Mouse (Mus musculus) liver (tissue): ENCODE data around the gene Prkd2.

Experiments
- DNase-seq: peaks from one replicate; pipeline ENCODE4 v3.0.0-alpha.2; 2020; ENCODE audit warnings: mixed read lengths

Gene Prkd2

DNA sequence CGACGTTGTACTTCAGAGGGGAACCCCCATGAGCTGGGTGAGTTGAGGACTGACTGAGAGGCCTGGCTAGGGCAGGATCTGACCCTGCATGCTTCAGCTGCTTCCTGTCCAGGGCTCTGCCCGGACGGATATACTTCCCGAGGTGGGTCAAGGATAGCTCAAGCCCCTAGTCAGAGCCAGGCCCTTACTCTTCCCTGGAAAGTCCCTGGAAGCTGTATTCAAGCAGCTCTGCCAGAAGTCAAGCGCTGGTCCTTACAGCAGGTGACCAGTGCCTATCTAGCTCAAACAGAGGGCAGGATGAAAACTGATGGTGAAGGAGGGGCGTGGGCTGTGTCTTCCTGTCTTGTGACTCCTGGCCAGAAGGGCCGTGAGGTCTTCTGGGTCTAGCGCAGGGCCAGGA lies 12.3 kb upstream of the Prkd2 start:
- no peak for DNase-seq

- no peak for DNase-seq
Measured at GRCm38 (mm10) chr7:16837916-16838803, 4.5 kb upstream of the Prkd2 start.

DNA sequence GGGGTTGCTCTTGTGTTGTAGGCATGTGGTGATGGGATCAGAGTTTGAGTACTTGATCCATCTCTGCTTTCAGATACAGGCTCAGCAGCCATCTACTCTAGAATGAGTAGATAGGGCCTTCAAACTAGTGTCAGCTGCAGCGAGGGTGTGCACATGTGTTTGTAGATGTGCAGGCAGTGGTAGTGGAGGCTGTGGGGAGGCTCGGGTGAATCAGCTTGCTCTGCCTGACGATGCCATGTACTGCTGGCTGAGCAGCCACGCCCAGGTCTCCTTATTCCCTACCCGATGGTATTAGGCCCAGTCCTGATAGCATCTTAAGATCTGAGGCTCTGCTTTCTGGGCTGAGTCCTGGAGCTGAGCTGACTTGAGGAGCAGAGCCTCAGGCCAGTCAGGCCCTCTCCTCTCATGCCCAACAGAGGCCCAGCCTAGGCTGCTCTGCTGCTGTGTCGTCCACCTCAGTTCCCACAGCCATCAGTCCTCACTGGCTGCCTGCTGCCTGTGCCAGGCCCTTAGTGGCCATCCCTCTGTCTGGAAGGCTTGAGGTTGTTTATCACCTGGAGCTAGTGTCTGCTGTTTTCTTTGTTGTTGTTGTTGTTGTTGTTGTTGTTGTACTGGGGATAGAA lies 3.8 kb upstream of the Prkd2 start:
- no peak for DNase-seq

- DNase-seq = no peak
Measured at GRCm38 (mm10) chr7:16839427-16840108, 3.1 kb upstream of the Prkd2 start.

- DNase-seq = no peak
Measured at GRCm38 (mm10) chr7:16840109-16840491, 2.6 kb upstream of the Prkd2 start.

DNA sequence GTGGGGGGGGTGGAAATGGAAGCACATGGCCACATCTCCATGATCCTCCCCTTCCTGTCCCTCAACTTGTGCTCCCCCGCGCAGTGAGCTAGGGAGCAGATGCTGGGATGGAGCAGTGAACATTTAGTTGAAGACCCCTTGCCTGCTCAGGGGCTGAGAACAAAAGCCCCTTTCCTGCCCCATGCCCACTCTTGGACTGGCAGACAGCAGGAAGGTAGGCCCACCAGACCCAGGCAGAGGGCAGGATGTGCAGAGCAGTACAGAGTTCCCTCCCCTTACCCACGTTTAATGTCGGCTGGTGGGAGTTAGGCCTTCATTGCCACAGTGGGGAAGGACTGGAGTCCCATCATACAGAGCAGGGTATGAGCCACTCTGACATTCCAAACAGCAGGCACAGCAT lies 1.6 kb upstream of the Prkd2 start:
- DNase-seq = no peak

GRCm38 (mm10) chr7:16841561-16842560 lies 841 bp upstream of the Prkd2 start:
- peak; percentile 26 for DNase-seq

DNA sequence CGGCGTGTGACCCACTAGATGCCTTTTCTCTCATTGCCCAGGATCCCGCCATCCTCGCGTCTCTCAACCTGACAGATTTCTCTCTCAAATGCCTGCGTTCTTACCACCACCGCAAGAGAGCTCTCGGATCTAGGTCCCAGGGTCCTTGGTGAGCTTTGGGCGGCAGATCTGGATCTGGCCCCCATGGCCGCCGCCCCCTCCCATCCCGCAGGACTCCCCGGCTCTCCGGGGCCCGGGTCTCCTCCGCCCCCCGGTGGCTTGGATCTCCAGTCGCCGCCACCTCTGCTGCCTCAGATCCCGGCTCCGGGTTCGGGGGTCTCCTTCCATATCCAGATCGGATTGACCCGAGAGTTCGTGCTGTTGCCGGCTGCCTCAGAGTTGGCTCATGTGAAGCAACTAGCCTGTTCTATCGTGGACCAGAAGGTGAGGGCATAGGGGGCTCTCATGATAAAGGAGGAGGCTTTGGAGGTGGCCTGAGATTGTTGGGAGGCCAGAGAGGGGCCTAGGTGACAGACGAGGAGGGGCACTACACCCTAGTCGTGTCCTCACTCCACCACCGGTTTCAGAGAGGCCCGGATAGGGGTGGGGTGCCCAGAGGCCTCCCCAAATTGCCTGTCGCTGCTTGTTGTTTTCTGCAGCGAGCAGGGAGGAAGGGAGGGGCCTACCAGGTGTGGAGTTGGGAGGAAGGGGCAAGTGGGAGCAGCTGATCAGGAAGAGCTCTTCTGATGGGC lies 904 bp downstream of the Prkd2 start:
- peak; percentile 58 for DNase-seq

DNA sequence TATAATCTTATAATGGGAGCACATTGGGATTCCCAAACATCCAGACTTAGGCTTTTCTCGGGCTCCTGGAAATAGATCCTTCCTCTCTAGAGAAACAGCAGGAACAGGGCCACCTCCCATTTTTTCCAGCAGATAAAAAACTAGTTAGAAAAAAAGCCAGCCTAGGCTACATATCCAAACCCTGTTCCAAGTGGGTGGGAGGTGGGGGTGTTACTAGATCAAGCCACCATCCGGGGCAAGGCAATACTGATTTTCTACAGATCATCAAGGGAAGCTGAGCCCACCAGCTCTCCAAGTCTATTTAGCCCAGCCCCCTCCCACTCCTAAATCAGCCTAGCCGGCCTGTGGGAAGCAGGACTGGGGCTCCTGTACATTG lies 2.0 kb downstream of the Prkd2 start:
- DNase-seq = no peak

DNA sequence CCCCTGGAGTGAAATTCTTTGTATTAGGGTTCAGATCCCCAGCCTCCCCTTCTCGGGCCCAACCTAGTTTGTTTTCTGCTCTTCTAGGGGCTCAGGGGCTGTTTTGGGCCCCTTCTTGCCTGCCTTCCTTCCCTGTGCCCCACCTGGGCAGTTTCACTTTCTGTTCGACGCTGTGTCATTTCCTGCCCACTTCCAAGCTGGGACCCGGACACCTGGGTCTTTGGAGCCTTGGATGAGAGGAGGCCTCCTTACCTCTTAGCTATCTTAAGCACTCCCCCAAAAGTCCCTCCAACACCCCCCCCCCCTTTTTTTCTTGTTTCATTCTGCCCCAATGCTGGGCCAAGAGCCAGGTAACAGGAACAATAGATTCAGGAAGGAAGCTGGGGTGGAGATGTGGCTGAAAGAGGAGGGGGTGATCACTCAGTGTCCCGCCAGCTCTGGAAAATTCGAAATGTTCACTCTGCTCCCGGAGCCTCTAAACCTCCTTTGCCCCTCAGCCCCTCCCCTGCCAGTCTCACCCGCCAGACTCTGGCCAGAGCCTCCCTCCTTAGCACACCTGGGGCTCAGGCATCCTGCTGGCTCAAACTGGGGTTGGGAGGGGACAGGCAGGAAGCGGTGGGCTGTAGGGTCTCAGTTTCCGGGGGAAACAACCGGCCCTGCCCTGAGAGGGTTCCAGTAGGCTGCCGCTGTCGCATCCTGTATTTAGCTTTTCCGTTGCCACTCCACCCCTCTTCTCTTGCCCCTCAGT lies 2.5 kb downstream of the Prkd2 start:
- no peak for DNase-seq

- no peak for DNase-seq
Measured at GRCm38 (mm10) chr7:16845820-16846167, 3.1 kb downstream of the Prkd2 start.

- no peak for DNase-seq
Measured at GRCm38 (mm10) chr7:16846775-16847174, 4.1 kb downstream of the Prkd2 start.

DNA sequence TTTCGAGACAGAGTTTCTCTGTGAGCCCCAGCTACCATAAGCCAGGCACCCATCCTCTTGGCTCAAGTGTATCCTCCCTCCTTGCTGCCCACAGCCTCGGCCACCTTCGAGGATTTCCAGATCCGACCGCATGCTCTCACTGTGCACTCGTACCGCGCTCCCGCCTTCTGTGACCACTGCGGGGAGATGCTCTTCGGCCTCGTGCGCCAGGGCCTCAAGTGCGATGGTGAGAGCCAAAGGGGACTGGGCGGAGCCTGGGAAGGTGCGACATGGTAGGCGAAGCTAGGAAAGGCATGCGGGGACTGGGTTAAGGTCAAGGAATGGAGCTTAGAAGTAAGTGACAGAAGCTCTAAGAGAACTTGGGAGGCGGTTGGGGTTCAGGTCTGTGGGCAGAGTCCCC lies 4.8 kb downstream of the Prkd2 start:
- no peak for DNase-seq

DNA sequence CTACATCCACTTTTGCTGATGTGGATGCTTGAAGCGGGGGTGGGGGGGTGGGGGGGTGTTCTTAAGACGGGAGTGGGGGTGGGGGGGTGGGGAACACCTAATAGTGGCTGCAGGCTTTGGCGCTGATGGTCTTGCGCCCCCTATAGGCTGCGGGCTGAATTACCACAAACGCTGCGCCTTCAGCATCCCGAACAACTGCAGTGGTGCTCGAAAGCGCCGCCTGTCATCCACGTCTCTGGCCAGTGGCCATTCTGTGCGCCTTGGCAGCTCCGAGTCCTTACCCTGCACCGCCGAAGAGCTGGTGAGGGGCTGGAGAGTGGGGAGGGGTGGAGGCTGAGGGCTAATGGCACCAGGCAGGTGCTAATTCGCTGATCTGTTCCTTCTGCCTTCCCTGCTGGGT lies 5.9 kb downstream of the Prkd2 start:
- peak; percentile 52 for DNase-seq

DNA sequence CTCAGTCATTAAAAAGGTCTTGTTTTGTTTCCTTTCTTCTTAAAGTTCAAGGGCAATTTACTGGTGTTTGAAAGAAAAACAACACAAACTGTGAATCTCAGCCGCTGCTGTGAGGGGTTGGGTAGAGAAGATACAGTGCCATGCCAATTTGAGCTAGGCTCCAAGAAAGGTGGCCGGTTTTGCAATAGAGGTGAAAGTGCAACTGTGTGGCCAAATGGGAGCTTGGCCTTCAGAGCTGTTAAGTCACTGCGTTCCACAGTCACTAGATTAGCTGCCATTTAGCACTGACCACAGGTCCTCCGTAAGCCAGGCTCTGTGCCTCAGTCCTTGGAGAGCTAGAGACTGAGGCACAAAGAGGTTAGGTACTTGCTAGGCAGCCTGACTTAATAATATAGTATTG lies 8.9 kb downstream of the Prkd2 start:
- DNase-seq = no peak

- DNase-seq = no peak
Measured at GRCm38 (mm10) chr7:16853302-16853831, 10.7 kb downstream of the Prkd2 start.

- DNase-seq = peak; percentile 66
Measured at GRCm38 (mm10) chr7:16858336-16858735, 15.6 kb downstream of the Prkd2 start.

GRCm38 (mm10) chr7:16859902-16860651 lies 17.4 kb downstream of the Prkd2 start:
- peak; percentile 66 for DNase-seq

- DNase-seq = no peak
Measured at GRCm38 (mm10) chr7:16867488-16867887, 24.8 kb downstream of the Prkd2 start.

DNA sequence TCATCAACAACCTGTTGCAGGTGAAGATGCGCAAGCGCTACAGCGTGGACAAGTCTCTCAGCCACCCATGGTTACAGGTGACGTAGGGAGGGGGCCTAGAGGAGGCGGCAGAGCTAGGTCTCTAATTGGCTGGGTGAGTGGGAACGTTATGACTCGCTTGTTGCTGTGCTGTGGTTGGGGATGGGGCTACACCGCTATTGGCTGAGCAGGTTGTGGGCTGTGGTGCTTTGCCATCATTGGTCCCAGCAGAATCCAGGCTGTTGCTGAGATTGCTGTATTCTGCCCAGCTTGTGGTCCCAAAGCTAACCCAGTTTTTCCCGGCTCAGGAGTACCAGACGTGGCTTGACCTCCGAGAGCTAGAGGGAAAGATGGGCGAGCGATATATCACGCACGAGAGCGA lies 26.8 kb downstream of the Prkd2 start:
- peak; percentile 39 for DNase-seq
